Mouse (Mus musculus): ENCODE results near the gene Tesk2.
"Not testable (repeated sequence)": the region's sequence is repeated elsewhere in the genome, so short reads cannot be mapped to it uniquely, and the experiment has no call there.

Gene Tesk2

DNA sequence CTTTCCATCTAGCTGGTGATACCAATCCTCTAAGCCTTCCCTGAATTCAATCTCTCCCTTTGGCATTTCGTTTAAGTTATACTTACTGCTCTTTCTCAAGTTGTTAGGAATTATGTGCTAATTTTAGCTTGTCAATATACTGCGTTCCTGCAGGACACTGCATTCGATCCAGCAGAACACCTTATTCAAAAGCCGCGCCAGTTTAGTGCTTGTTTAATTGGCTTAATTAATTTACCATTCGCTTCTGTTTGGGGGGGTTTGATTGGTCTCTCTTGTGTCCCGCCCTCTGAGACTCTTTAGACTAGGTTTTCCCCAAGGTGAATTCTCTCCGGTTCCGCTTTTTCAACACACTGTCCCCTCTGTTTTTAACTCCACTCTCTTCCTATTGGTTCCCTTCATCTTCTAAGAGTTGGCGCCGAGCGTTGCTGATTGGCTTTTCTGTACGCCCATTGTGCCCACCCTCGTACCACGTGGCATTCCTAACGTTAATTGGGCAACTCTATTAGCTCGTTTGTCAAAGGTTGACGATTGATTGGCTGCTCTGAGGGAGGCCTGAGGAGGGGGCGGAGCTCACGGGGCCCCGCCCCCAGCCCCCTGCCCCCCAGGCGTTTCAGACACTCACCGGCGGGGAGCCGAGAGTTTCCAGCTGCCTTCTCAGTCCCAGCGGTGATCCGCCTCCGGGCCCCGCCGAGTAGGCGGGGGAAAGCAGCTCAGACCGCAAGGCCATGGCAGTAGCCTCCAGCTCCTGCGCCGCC, at the start of gene Tesk2:
Tesk2 (plus strand) TSS at position 606 of the 755 bp plus-strand sequence.
- DNase-seq (ENCODE audit: low spot score): peak; percentile 99

DNA sequence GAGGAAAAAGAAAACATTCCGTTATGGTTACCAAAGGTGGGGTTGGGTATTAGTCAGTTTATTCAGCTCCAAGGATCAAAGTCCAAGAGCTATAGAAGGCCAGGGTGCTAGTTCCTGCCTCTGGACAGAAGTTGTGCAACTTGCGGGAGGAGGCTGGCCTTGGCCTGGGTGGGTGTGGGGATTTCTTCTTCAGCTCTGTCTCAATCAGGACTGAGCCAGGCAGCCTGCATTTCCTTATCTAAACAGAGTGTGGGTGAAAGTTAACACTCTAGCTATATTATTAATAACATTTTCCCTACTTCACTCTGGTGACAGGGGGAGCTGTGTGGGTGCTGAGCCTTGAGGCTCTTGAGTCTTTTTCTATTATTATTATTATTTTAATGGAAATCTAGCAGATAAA, 48.0 kb upstream of the Tesk2 start:
- DNase-seq (ENCODE audit: low spot score): no peak

DNA sequence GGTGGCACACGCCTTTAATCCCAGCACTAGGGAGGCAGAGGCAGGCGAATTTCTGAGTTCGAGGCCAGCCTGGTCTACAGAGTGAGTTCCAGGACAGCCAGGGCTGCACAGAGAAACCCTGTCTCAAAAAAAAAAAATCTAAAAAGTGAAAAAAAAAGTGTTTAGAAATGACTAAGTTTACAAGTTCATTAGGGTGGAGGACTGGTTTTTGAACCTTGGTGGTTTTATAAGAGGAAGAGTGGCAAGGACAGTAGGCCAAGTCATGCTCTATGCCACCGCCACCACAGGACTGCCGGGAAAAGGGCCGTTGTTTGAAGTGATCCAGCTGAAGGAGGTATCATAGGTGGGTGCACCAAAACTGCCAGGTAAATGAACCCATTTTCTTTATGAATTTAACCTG, 46.0 kb upstream of the Tesk2 start:
- not testable (repeated sequence) for DNase-seq (ENCODE audit: low spot score)

DNA sequence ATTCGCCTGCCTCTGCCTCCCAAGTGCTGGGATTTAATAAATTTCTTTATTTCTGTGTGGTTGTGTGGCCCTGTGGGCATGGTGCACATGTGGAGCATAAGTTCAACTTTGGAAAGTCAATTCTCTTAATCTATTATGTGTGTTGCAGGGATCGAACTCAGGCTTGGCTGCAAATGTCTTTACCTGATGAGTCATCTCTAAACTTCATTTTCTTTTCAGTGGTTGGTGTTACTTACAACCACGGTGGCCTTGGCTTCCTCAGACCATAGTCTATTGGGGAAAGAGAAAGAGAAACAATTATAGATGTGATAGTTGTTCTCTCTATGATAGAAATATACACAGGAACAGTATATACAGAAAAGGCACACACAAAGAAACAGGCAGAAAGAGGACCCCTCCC, 44.7 kb upstream of the Tesk2 start:
- no peak for DNase-seq (ENCODE audit: low spot score)

DNA sequence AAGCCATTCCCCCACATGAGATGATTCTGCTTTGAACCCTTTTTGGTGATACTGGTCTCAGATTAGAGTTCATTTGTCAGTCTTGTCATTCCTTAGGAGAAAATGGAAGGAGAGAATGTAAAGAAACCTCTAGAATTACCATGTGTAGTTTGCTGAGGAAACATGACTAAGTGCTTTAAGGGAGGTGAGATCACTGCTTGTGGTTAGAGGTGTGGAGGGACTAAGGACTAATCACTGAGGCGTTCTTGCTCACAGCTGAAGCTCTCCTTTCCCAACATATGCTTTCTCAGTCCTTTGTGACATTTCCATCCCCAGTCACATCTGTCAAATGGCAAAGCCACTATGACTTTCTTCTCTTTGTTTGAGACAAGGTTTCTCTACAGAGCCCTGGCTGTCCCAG, 42.9 kb upstream of the Tesk2 start:
- DNase-seq (ENCODE audit: low spot score): no peak

DNA sequence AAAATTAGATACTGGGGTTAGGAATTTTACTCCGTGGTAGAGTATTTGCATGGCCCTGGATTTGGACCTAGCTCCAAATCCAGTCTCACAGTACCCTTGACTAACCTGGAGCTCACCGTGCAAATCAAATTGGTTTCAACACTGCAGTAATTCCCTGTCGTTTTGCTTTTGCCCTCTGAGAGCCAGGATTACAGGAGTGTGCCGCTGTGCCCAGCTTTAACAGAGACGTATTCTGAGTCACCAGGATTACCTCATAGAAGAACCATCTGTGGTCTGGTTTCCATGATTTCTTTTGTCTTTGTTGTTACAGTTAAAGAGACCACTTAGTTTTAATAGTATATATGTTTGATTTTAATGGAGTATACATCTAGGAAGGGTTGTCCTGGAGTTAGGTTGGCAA, 41.6 kb upstream of the Tesk2 start:
- DNase-seq (ENCODE audit: low spot score): no peak

DNA sequence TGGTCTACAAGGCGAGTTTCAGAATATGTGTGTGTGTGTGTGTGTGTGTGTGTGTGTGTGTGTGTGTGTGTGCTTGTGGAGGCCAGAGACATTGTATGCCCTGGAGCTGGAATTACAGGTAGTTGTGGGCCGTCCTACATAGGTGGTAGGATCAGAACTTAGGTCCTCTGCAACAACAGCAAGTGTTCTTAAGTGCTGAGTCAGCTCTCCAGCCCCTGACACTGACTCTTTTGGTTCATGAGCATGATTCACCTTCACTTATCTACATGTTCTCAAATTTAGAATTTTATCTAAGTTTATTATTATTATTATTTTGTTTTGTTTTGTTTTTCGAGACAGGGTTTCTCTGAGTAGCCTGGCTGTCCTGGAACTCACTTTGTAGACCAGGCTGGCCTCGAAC, 40.2 kb upstream of the Tesk2 start:
- not testable (repeated sequence) for DNase-seq (ENCODE audit: low spot score)

DNA sequence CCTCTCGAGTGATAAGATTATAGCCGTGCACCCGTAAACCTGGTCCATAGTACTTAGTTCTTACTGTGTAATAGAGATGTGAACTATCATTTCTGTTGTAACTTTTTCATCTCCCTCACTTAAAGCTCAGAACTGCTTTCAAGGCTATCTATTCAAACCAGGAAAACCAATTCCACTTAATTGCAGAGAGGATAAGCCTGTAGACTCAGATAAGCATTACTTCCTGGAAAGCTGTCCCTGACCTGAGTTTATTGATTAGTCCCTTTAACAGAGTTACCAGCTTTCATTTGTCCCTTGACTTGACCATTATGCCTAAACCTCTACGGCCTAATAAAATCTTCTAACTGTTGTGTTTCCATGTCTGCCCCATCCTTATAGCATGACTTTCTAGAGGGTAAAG, 36.8 kb upstream of the Tesk2 start:
- no peak for DNase-seq (ENCODE audit: low spot score)

DNA sequence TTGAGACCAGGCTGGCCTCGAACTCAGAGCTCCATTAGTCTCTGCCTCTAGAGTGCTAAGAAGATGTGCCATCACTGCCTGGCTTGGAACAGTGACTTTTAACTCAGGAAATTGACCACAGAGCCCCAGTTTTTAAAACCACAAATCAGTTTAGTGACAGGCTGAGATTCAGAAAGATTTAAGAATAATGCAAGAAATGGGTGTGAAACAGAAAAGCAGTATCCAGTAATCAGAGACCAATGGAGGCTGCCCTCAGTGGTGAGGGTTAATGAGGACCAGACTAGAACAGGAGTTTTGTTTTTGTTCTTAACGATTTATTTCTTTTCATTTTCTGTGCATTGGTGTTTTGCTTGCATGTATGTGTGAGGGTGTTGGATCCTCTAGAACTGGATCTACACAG, 36.1 kb upstream of the Tesk2 start:
- no peak for DNase-seq (ENCODE audit: low spot score)

DNA sequence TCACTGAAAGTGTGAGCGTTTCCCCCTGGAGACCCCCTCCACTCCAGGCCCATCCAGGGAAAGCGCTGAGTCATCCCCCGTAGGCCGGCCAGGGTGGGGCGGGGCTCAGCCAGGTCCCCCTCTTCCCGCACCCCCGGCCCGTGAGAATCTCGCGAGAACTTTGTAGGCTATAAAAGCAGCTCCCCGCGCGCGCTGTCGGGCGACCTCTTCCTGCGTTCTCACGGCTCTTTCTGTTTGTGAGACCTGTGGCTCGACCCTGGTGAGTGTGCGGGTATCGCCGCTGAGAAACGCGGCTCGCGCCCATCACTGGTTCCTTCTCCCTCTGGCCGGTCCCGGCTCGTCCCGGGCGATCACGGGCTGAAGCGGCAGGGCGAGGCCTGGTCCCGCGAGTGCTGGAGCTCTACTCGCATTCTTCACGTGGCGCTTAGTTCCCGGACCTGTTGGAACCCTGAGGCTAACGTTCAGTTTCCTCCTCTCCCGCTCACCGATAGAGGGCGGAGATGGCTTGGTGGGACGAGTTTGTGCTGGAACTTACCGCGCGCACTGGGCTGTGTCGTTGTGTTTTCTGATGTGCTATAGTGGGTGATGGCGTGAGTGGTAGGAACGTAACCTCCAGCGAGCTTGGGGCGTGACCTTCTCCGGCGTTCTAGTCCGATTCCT, 35.2 kb upstream of the Tesk2 start, which contains the start of gene Prdx1:
Prdx1 (plus strand) TSS at position 143 of the 660 bp plus-strand sequence.
- peak; percentile 96 for DNase-seq (ENCODE audit: low spot score)

DNA sequence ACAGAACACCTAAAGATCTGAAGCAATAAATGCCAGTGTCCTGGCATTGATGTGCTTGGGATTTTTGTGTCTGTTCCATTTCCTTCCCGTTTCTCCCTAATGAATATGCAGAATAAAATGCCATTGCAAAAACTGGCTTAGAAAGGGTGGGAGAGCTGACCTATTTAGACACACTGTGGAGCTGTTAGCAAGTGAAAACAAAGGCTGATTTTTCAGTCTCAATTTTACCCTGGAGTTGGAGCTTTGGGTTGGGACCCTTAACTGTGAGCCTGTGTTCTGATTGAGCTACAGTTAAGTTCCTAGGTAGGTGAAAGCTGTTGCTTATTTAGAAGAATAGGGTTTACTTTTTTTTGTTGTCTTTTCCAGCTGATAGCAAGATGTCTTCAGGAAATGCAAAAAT, 33.7 kb upstream of the Tesk2 start:
- DNase-seq (ENCODE audit: low spot score): no peak

DNA sequence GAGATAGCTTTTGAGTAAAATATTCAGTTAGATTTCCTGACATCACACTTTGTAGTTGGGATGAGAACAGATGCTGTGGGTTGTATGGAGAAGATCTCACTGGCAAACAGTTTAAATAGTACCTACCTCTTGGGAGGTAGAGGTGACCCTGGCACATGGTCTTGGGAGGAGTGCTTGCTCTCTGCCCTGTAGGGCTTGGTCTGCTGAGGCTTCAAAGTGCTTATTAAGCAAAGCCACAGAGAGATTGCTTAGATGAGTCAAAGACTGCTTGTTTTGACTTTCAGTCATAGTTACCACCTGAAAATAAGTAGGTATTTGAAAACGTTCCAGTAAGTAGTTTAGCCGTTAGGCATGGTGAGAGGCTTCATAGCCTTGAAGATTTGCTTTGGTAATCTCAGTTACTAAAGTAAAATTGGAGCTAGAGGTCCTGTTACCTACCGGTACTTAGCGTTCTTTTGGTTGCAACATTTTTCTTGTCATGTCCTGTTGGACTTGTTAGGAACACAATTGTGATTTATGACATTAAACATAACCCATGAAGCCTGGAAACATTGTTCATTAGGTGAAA, 31.4 kb upstream of the Tesk2 start:
- no peak for DNase-seq (ENCODE audit: low spot score)

DNA sequence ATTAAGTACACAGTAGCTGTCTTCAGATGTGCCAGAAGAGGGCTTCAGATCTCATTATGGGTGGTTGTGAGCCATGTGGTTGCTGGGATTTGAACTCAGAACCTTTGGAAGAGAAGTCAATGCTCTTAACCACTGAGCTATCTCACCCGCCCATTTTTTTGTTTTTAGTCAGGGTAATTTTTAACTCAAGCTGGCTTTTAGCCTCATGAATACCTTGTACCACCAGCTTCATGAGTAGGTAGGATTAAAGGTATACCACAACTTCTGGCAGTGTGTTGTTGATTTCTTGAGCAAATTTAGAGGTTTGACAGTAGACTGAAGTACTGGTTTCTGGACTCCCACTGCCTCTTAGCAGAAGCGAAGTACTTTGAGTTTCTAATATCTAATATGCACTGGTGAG, 28.6 kb upstream of the Tesk2 start:
- no peak for DNase-seq (ENCODE audit: low spot score)

DNA sequence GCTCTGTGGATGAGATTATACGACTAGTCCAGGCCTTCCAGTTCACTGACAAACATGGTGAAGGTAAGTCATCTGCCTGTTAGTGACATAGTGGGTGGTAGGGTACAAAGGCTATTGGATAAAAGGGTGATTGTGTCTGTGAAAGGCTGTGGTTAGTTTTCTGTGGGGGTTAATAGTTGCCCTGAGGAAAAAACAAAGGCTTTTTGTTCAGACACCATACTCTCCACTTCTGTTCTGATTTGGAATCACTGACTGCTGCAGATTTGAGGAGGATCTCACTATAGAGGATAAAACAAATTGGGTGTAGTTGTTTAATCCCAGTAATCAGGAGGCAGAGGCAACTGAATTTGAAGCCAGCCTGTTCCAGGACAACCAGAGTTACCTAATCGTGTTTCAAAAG, 27.0 kb upstream of the Tesk2 start:
- DNase-seq (ENCODE audit: low spot score): no peak

DNA sequence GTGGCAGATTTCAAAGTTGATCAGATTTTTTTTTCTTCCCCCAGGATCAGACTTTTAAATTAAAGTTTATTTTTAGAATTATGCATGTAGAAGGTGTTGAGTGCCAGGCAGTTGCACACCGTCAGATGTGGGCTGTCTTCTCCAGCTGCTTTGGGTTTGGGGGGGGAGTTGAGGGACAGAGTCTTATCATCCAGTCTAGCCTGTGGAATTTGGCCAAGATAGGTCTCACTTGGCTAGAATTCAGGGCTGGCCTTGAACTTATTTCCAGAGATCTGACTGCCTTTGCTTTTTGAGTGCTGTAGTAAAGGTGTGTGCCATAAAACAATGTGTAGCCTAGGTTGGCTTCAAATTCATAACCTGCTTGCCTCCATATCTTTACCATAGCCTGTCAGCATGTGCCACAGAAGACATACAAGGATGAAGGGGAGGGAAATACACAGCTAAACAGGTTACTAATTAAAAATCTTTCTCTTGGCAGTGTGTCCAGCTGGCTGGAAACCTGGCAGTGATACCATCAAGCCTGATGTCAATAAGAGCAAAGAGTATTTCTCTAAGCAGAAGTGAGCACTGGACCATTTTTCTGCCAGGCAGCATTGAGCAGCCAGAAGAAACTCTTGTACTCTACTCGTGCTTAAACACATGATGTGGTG, 21.9 kb upstream of the Tesk2 start:
- DNase-seq (ENCODE audit: low spot score): no peak

DNA sequence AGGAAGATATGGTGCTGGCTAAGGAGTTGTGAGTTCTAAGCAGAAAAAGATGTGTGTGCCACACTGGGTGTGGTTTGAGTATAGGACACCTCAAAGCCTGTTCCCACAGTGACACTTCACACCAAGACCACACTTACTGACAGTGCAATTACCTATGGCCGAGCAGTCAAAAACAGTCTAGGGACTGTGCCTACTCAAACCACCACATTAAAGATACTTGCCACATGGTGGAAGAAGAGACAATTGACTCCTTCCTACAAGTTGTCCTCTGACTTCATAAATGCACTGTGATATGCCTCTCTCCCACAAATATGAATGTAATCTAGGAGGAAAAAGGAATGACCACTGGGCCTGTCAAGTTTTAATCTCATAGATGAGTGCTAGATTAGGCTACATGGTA, 19.8 kb upstream of the Tesk2 start:
- no peak for DNase-seq (ENCODE audit: low spot score)

DNA sequence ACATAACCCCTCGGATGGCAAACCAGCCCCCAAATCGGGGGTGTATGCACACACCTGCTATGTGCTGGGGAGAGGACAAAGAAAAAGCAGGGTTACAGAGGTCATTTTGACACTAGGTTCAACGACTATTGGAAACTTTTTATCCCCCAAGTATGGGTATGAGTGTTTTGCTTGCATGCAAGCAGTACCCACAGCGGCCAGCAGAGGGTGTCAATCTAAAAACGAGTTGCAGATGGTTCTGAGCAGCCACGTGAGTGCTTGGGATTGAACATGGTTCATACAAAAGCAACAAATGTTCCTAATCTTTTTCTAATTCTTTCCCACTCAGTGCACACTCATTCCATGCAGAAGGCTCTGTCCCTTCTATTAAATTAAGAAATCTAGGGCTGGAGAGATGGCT, 16.9 kb upstream of the Tesk2 start:
- peak; percentile 78 for DNase-seq (ENCODE audit: low spot score)

DNA sequence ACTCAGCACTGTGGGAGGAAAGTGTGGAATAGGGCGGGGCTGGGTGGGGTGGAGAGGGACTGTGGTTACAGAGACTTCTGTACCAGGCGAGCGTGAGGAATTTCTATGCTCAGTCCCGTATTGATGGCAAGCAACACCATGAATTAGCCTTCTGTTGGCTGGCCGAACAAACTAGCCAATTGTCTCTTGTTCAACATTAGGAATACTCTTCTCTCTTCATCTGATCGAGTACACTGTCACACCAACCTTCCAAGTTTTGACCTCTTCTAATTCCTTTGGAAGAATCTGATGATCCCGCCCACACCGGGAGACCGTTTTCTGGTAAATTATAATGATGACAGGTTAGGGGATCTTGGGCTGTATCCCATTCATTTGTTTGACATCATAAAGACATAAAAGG, 13.1 kb upstream of the Tesk2 start:
- no peak for DNase-seq (ENCODE audit: low spot score)

DNA sequence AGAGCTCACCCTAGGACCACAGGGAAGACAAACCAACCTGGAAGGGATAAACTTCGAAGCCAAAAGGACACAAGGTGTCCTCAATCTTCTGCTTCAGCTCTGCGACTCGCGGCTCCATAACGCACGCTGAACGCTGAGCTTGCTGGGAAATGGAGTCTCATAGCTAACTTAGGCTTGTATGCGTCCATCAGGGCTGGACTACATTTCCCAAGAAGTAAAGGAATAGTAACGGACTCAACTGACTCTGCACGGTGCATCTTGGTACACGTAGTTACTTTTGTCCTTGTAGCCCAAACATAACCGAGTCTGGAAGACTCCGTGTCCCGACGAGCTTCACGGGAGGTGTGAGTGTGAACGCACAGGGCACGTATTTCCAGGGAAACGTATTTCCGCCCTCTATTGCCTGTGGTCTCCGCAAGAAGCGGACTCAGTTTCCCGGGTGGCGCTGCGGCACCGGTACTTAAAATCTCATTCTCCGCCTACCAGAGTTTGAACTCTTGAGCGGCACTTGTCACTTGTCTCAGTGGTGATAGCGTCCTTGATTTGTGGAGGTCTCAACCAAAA, 12.5 kb upstream of the Tesk2 start, which contains the start of the genes Mmachc and Ccdc163:
Mmachc (minus strand) TSS at position 206 of the 564 bp plus-strand sequence.
Ccdc163 (plus strand) TSS at position 309 of the 564 bp plus-strand sequence.
- peak; percentile 95 for DNase-seq (ENCODE audit: low spot score)

DNA sequence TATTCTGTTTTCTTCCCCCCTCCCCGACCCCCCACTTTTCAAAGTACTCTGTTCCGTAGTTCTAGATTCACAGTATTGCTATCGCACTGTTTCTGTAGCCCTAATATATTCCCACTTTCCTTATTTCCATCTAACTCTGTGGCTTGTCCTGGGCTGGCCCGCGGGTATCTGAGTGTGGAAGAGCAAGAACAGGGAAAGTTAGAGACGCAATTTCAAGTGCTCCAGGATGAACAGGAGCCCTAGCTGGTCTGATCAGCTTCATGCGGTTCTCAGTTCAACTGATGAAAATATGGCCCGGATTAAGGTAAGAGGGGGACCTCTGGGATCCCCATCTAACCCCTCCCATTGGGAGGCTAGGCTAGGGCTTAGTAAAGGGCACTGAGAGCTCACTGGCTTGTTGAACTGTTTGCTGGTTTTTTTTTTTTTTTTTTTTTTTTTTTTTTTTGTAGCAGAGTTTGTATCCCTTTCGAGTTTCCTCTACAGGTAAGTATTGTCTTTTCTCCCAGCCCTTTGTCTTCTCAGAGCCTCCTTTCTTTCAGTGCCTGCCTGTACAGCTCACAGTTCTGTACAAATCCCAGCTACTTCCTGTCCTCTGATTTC, 11.9 kb upstream of the Tesk2 start:
- peak; percentile 13 for DNase-seq (ENCODE audit: low spot score)

DNA sequence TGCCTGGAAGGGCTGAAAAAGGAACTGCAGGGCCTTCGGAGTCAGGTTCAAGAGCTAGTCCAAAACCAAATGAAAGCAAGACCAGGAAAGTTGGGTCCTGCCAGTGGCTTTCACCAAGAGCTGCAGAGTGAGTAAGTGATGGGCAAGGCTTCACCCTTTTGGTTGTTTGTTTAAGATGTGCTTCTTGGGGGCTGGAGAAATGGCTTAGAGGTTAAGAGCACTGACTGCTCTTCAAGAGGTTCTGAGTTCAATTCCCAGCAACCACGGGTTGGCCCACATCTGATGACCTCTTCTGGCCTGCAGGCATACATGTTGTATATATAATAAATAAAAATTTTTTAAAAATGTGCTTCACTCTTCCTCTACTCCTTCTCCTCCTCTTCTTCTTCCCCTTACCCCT, 10.6 kb upstream of the Tesk2 start:
- DNase-seq (ENCODE audit: low spot score): no peak

DNA sequence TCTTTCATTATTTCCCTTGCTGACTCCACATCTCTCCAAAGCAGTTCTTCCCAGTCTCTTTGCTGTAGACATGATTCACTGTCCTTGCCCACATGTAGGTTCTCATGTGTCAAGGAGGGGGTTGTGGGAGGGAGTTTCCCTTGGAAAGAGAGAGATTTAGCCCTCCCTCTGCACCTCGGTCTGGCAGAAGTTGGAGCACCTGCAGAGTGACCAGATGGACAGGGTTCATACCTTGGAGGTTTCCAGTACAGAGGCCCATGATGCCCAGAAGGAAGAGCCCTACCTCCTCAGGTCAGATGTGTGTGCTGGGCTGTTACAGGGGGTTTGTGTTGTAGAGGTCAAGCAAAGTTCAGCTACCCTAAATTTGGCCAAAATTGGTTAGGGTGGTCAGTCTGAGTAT, 8.2 kb upstream of the Tesk2 start:
- no peak for DNase-seq (ENCODE audit: low spot score)

Data from retina, embryonic 14.5 days (tissue).